Mouse (Mus musculus) heart, adult 2 months (tissue): ENCODE measurements around the gene Gm36028.

ENCODE experiments used
- CTCF ChIP-seq: fragments of 200-600 bp; IDR thresholded peaks from 2 replicates; pipeline ENCODE4 v1.8.1; 2022; ENCODE audit warnings: antibody characterized with exemption, mild to moderate bottlenecking, moderate library complexity
- EP300 ChIP-seq: fragments of 200-500 bp; IDR thresholded peaks from 2 replicates; pipeline ENCODE4 v1.6.1; 2011; ENCODE audit warnings: low read depth, low read length, control low read depth; ENCODE audit not compliant: insufficient read depth
- POLR2A ChIP-seq: fragments of 200-500 bp; IDR thresholded peaks from 2 replicates; pipeline ENCODE4 v1.6.1; 2011; ENCODE audit warnings: mild to moderate bottlenecking, low read depth, low read length, control low read depth; ENCODE audit not compliant: insufficient read depth

- TF ChIP-seq EP300, result no peak
- no peak for TF ChIP-seq CTCF
- TF ChIP-seq POLR2A, result no peak
Measured at GRCm38 (mm10) chr16:37893381-37893780, 32.4 kb upstream of the Gm36028 start.
